In the genomic region with DNA sequence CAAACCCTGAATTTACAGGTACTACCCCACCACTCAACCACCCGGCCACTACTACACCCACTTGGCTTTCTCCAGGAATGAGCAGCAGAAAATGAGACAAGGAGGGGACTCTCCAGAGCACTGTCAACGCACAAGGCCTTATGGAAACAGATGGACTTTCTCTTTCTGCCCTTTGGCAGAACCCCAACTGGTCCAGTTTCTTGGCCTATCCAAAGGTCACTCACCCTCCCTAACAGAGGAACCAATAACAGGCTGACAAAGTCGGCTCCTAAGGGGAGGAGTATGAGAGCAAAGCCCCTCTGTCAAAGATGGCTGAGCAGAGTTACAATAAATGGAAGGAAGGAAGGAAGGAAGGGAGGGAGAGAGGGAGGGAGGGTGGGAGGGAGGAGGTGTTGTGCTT, we compare ENCODE assay signal across 16 mouse cellular contexts.
DNase-seq lines count a peak whose midpoint lies in the region; ATAC-seq lines count a peak whose summit lies in the region.
"Had no signal": no experiment of that assay in that cellular context is flagged by ENCODE, and none has a peak within 500 bp of the region (broad histone marks: within the 10 kb centered on the region; RNA-seq: fewer than 3 reads in every experiment).

No protein-coding gene starts in this region.

- H3K4me3 ChIP-seq in kidney, embryonic 15.5 days (replicated peaks), result no peak overlapping the region
- no peak overlapping the region for H3K4me3 ChIP-seq in forebrain, embryonic 13.5 days
- H3K4me3 ChIP-seq: embryonic facial prominence, embryonic 12.5 days; forebrain, embryonic 10.5 days; limb, embryonic 15.5 days; neural tube, embryonic 15.5 days; stomach, embryonic 15.5 days had no signal

- WGBS in kidney, embryonic 15.5 days, result 47% methylated on average over 3 of the region's 3 CpGs
- 76% methylated on average over 3 of the region's 3 CpGs for WGBS in forebrain, embryonic 13.5 days

- 0 out of 2 replicates have a peak, but pooled peaks cover 4% of the 10 kb centered on the region for H3K4me1 ChIP-seq in kidney, embryonic 15.5 days
- H3K4me1 ChIP-seq in forebrain, embryonic 13.5 days, result no peaks in the 10 kb centered on the region
- H3K4me1 ChIP-seq: embryonic facial prominence, embryonic 12.5 days; forebrain, embryonic 10.5 days; limb, embryonic 15.5 days; neural tube, embryonic 15.5 days; stomach, embryonic 15.5 days had no signal

- H3K9me3 ChIP-seq in kidney, embryonic 15.5 days (replicated peaks), result no peaks in the 10 kb centered on the region
- no peaks in the 10 kb centered on the region for H3K9me3 ChIP-seq in forebrain, embryonic 13.5 days (replicated peaks)
- H3K9me3 ChIP-seq: embryonic facial prominence, embryonic 12.5 days; forebrain, embryonic 10.5 days; limb, embryonic 15.5 days; neural tube, embryonic 15.5 days; stomach, embryonic 15.5 days had no signal

- H3K9ac ChIP-seq in kidney, embryonic 15.5 days, result no peak overlapping the region
- H3K9ac ChIP-seq in forebrain, embryonic 13.5 days, result no peak overlapping the region
- H3K9ac ChIP-seq: embryonic facial prominence, embryonic 12.5 days; limb, embryonic 15.5 days; neural tube, embryonic 15.5 days; stomach, embryonic 15.5 days had no signal

- DNase-seq in adrenal gland, adult 2 months, result peak; percentile 72
- no peak for DNase-seq in adrenal gland, postnatal 25 days
- DNase-seq in kidney, adult 18-20 months, result peak; percentile 49
- DNase-seq in adipocyte (ENCODE audit: low spot score), result peak; percentile 88
- peak; percentile 71 to 74 for DNase-seq in kidney, adult 8-10 months
- no peak for DNase-seq in urinary bladder, adult 18-20 months (ENCODE audit: low spot score in 2 of 2)
- DNase-seq: cerebellum, postnatal 25 days had no signal

- H3K36me3 ChIP-seq in kidney, embryonic 15.5 days, result 0 out of 2 replicates have a peak, but pooled peaks cover 5% of the 10 kb centered on the region
- no peaks in the 10 kb centered on the region for H3K36me3 ChIP-seq in forebrain, embryonic 13.5 days (ENCODE audit: poor library complexity, severe bottlenecking)
- H3K36me3 ChIP-seq: forebrain, embryonic 10.5 days; neural tube, embryonic 15.5 days; stomach, embryonic 15.5 days had no signal

- H3K27me3 ChIP-seq in kidney, embryonic 15.5 days, result no peaks in the 10 kb centered on the region
- no peaks in the 10 kb centered on the region for H3K27me3 ChIP-seq in forebrain, embryonic 13.5 days
- H3K27me3 ChIP-seq: CH12.LX; embryonic facial prominence, embryonic 12.5 days; limb, embryonic 15.5 days; neural tube, embryonic 15.5 days; stomach, embryonic 15.5 days had no signal

- no peak overlapping the region for H3K4me2 ChIP-seq in kidney, embryonic 15.5 days
- no peak overlapping the region for H3K4me2 ChIP-seq in forebrain, embryonic 13.5 days
- H3K4me2 ChIP-seq: embryonic facial prominence, embryonic 12.5 days; limb, embryonic 15.5 days; neural tube, embryonic 15.5 days; stomach, embryonic 15.5 days had no signal

- H3K27ac ChIP-seq in kidney, embryonic 15.5 days, result no peak overlapping the region
- H3K27ac ChIP-seq in forebrain, embryonic 13.5 days, result no peak overlapping the region
- H3K27ac ChIP-seq: embryonic facial prominence, embryonic 12.5 days; forebrain, embryonic 10.5 days; limb, embryonic 15.5 days; neural tube, embryonic 15.5 days; stomach, embryonic 15.5 days had no signal

- ATAC-seq in kidney, embryonic 15.5 days (replicated peaks; ENCODE audit: low FRiP score), result no peak
- no peak for ATAC-seq in forebrain, embryonic 13.5 days
- ATAC-seq: activated CD4-positive, CD25-positive, alpha-beta regulatory T cell, adult 4 months had no signal

Comparison
In these comparisons a context has a peak if more than half of its experiments do, and no peak if none do; other contexts are left out.
1. DNase-seq: peak in adrenal gland, adult 2 months (single experiment), kidney, adult 18-20 months (single experiment), adipocyte (single experiment) and kidney, adult 8-10 months (2 of 2); none in adrenal gland, postnatal 25 days (single experiment) and urinary bladder, adult 18-20 months (0 of 2).